Mouse (Mus musculus): ENCODE measurements around the gene Tbrg1.

DNA sequence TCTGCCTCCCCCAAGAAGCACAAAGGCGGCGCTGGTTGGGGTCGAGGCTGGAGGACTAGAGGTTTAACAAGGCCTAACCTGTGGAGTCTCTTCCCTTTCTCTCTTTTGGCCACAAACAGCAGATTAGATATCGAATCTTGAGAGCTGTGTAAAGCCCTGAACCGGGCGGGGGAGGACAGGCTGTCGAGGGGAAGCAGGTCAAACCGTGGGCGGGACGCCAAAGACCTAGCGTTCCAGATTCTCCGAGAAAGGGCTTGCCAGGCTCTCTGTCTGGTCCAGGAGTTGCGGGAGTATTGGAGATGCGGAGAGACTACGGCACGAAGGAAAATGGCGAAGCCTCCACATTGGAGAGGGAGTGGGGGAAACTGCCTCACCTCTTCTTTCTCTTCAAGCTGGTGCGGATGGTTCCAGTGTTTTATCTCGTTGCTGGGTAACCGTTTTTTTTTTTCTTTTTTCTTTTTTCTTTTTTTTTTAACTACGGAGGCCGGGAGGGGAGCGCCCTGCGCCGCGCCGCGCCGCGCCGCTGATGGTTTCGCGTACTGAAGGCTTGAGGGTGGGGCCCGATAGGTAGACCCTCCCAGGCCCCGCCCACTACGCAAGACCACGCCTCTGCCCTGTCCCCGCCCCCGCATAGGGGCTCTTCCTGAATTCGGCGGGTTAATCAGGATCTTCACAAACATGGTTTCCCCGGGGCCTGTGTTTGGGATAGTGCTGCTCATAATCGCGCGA lies 43.8 kb downstream of the Tbrg1 start, which contains the start of gene Spa17:
- TF ChIP-seq EP300 (IDR thresholded peaks at IDR 0.05; ENCODE audit: low read depth) (peak; percentile 80), CTCF (IDR thresholded peaks at IDR 0.05; ENCODE audit: low read depth) (no peak)
